Mouse (Mus musculus): ENCODE data around the gene Tcaf1.
A peak's percentile ranks its signal among the peaks of the same experiment; 100 is the strongest.

DNA sequence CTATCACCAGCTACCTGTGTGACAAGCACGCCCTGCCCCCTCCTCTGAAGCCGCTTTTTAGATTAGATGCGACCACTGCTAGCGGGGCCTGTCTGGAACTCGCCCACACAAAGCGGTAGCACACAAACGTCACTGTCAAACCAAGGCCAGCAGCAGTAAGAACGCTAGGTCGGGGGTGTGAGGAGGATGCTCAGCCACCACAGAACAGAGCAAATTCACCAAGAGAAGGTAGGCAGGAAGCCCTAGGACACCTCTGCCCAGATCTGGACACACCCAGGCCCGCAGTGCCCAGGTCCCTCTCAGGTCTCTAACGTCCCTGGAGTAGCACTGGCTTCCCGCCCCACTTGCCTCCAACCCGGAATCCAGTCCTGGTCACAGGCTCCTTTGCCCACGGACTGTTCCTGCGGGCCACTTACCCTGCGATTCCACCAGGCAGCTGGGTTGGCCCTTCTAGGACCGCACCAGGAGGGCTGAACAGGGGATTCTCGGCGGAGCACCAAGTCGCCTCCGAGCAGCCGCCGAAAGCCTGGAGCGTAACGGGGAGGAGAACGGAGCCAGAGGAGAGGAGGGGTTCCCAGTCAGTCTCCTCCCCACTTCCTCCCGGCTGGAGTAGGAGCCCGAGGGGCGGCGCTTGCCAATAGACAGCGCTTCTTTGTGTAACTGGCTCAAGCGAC is 17.2 kb downstream of the Tcaf1 start:
- peak; percentile 71; the same call in 1 of the 2 replicates for TF ChIP-seq POLR2A (IDR thresholded peaks at IDR 0.05; ENCODE audit: borderline replicate concordance, extremely low read depth, low read depth, low read length)
- no peak for TF ChIP-seq CTCF (IDR thresholded peaks at IDR 0.05; ENCODE audit: insufficient read depth, low read length)
